Mouse (Mus musculus): Measurements from ENCODE around the gene Cmklr1.
"Not testable (repeated sequence)": the region's sequence is repeated elsewhere in the genome, so short reads cannot be mapped to it uniquely, and the experiment has no call there.

Gene Cmklr1

DNA sequence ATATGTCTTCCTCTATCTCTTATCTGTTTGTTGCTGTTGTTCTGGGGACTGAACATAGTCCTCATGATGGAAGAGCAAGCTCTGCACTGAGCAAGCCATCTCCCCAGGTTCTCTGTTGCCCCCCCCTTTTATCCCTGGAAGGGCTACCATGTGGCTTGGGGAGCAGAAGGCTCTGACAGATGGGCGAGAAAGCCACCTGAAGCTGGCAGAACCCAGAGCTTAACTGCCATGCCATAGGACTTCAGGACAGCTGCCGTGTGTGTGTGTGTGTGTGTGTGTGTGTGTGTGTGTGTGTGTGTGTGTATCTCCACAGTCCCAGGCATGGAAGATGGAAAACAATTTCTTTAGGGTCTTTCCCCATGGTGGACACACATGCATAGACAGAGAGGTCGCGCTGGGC lies 31.5 kb downstream of the Cmklr1 start:
- DNase-seq: no peak

DNA sequence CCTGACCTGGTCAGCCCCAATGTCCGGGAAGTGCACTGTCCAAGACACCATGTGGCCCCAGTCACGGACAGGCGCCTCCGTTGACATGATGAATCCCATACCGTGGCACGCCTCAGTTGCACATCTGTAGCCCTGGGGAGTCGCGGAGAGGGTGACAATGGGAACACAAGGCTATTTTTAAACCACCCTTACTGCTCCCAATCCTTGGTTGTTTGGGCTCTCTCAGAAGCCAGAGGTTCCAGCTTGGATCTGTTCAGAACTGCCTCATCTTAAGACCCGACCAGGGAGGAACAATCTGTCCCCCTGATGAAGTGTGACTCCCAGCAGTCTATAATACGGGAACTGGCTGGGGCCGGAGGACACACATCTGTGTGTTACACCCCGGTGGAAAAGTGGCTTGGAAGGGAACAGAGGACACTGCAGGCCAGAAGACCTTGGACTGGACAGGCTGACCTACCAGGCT lies 38.4 kb downstream of the Cmklr1 start:
- no peak for DNase-seq

DNA sequence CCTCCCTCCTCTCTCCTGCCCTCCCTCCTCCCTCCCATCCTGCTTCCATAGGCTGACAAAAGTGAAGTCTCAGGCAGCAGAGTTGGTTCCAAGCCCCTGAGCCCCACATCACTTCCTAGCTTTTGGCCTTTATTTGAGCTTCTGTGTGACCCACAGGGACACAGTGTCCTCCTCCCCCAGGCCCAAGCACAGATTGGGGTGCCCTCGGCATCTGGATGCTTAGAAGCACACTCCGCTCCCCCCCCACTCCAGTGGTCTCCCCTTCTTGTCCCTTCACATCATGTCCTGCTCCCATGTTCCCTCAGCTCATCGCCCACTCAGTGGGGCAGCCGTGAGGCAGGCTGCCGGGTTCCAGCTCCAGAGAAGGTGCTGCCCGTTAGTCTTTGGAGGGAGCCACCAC lies 39.1 kb downstream of the Cmklr1 start:
- no peak for DNase-seq

DNA sequence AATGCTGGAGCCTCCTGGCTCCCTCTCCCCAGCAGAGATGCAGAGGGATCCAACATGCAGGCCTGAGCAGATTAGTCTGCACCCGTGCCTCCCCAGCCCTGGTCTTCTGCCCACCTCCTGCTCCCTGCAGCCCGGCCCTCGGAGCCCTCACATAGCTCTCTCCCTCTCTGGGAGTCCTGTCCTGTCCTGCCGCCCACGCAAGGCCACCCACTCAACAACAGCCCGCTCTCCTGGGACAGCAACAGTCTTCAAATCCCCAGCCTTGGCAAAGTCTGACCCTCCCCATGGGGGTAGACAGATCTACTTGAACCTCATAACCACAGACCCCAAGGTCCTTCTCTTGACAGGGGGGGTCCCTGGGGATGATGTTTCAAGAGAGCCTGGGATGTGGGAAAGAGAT lies 39.7 kb downstream of the Cmklr1 start:
- no peak for DNase-seq

DNA sequence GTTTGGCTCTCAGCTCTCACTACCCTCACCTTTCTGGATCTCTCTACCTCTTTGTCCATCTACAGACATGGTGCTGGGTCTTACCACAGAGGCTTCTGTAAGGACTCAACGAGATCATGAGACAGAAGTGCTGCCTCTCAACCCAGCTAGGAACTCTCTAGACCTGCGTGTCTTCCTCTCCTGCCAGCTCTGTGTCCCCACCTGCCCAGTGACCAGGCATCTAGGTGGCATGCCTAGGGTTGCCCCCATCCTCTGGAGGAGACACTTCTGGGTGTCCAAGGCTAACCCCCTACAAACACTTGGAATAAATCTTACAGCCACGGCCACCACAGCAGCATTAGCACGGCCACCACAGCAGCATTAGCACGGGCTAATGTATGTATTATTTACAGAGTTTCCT lies 40.3 kb downstream of the Cmklr1 start:
- no peak for DNase-seq

DNA sequence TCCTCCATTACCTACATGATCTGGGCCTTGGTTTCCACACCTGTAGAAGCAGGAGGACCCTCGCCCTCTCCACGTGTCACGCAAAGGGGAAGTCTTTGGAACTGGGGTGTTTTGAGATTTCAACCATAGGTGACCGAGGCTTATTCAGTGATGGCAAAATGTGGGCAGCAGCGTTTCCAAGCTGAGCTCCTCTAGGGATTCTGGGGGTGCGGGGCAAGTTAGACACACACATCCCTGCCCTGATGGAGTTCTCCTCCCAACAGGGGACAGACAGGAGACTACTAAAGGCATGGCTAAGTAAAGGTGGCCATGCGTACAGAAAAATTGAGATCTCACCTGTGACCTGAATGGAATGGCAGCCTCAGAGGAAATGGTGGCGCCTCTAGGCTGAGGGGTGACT lies 41.7 kb downstream of the Cmklr1 start:
- no peak for DNase-seq

DNA sequence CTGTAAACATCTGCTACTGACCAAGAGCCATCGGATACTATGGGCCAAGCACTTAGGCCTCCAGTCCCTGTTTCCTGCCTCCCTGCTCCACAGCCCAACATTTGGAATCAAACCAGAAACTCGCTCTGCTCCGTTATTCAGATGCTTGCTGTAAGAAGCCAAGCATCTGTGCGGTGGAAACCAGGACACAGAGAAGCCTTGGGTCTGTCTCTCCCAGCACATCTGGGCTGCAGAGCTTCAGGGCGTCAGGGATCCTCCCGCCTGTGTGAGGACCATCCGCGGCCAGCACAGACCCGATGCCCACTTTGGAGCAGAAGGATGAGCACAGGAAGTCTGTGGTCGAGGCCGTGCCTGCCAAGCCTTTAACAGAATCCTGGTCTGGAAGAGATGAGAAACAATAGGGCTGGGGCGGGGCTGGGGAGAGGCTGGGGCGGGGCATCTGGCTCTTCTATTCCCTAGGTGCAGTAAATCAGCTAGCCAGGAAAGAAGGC lies 42.2 kb downstream of the Cmklr1 start:
- DNase-seq: no peak

DNA sequence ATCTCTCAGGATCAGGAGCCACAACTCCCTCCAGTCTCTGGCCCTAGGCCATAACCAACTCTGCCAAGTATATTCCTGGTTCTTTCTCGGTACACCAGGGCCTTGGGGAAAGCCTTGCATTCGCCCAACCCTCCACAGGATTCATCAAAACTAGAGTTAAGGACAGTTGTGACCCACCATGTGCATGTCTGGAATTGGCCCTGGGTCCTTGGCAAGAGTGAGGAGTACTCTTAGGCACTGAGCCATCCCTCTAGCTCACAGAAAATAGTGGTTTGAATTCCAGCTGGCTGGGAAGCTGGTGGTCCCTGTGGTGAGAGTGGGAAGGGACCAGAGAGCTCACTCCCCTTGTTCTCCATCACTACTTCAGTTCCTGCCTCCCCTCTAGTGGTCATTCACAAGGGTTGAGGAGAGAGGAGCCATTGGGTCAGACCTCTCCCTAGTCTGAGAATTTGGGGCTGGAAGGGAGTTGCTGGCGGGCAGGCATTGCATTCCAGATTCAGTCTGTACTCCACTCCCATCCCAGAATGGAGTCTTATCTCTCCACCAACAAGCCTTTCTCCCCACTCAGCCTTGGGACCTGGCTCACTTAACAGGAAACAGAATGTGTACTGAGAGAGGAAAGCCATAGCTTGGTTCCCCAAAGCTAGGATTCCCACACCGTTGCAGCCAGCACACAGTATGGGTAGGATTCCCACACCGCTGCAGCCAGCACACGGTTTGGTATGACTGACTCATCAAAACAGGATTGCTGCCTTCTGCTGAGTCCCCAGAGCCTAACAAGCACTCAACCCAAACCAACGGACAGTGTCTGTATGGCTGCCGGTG lies 43.1 kb downstream of the Cmklr1 start:
- DNase-seq: no peak

DNA sequence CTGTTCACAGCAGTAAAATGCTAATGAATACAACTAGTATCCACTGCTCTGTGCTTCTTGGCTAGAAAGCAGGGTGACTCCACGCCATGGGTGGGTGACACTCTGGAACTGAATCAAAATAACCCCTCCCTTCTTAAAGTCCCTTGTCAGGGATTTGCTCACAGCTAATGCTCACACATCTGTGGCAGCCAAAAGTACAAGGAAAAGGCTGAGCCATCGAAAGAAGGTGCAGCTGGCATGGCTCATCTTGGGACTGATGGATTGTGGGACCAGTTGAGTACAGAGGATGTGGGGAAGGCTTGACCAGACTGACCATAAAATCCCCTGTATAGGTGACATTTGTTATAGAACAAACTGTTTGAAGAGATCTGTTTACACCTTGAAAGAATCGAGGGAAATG lies 44.1 kb downstream of the Cmklr1 start:
- DNase-seq: no peak

DNA sequence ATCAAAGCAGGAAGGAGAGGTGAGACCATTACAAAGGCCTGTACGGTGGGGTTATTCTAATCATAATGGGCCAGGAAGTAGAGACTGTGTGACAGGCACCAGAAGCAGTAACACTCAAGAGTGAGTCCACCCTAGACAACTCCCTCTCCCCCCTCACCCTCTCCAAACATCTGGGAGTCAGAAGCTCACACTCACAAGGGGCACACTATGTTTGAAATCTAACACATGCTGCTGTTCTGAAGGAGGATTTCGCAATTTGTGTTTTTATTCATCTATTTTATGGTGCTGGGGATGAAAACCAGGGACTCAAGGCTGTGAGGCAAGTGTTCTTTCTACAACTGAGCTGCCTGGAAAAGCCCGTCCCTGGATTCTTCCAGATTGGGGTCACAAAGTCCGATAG lies 45.5 kb downstream of the Cmklr1 start:
- DNase-seq: no peak

DNA sequence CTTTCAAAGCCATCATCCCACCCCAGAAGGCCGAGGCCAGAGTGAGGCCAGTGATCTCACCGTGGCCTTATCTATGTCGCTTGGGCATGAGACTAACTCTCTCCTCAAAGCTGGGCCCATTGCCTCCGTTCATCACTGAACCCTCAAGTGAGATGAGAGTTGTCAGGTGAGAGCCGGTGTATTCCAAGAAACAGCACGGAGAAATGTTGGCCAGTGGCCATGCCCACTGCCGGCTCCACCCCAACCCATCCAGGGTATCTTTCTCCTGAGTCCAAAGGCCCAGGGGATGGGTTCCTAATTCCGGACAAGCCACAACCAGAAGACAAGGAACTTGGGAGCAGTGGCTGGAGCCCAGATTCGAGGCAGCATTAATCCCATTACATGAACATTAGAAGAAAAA lies 46.8 kb downstream of the Cmklr1 start:
- no peak for DNase-seq

DNA sequence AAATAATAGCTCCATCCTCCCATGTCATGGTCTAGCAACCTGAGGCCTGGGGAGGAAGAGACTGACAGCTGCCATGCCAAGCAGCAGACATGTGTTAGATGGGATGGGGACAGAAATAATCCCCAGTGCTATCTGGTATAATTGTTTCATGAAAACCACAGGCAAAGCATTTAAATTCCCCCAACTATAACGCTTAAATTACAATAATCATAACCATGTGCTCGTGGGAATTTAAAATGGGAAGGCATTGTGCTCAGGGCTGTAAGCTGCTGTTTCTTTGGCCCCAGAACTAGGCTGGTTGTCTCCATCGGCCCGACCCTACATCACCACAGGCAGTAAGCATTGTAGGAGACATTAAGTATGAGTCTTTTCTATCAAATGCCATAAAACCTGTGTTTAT lies 49.4 kb downstream of the Cmklr1 start:
- DNase-seq: no peak

DNA sequence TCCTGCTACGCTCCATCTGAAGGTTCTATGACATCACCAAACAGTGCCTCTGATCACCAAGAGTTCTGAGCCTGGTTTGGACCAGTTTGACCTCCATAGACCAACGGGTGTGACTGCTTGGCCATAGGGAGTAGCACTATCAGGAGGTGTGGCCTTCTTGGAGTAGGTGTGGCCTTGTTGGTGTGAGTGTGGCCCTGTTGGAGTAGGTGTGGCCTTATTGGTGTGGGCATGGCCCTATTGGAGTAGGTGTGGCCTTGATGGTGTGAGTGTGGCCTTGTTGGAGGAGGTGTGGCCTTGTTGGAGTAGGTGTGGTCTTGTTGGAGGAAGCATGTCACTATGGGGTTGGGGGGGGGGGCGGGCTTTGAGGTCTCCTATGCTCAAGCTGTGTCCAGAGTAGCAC lies 50.0 kb downstream of the Cmklr1 start:
- DNase-seq: no peak

DNA sequence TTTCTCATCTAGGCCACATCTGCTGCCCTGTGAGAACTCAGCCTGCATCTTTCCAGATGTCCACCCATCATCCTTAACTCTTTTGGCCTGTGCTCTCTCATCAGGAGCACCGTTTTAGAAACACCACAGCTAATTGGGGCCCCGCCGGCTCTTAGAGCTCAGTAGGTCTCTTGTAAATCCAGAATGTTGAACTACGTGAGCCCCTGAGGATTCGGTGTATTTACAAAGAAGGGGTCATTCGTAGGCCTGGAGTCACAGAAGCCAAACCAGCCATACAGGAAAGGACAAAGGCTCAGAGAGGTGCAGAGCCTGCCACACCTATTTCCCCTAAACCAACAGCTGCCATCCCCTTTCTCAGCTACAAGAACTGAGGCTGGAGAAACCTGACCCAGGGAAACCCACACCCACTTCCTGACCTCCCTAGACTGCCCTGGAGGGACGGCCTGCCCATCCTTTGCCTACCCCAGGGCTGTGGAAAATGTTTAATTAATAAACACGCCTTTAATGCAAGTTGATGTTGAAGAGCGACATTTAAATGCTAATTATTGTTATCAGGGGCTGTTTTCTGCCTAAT lies 53.4 kb downstream of the Cmklr1 start:
- no peak for DNase-seq

DNA sequence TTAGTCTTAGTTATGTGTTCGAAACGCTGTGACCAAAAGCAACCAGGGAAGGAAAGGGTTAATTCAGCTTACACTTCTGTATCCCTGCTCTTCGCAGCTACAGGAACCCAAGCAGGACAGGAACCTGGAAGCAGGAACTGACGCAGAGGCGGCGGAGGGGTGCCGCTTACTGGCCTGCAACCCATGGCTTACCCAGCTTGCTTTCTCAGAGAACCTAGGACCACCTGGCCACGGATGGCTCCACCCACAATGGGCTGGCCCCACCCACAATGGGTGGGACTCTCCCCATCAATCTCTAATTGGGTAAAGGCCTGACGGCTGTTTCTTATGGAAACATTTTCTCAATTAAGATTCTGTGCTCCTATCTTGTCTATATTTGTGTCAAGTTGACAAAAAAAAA lies 54.0 kb downstream of the Cmklr1 start:
- DNase-seq: no peak

DNA sequence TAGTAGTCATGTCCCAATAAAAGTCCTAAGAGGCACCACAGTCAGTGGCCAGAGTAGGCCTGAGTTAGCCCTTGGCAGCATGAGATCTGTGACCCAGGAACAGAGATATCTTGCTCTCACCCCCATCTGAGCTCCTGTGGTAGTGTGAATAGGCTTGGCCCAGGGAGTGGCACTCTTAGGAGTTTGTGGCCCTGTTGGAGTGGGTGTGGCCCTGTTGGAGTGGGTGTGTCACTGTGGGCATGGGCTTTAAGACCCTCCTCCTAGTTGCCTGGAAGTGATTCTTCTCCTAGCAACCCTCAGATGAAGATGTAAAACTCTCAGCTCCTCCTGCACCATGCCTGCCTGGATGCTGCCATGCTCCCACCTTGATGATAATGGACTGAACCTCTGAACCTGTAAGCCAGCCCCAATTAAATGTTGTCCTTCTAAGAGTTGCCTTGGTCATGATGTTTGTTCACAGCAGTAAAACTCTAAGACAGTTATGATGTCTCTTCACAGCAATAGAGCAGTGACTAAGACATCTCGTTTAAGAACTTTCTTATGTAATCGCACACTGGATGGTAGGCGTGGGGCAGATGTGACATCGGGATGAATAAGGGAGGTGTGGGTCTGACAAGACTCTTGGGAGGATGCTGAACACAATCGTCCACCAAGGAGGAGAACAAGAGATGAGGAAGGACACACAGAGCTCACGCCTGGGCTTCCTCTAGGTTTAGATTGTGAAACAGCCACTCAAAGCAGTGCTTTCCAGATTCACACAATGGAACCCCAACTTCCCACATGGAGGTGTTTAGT lies 56.1 kb downstream of the Cmklr1 start:
- no peak for DNase-seq

DNA sequence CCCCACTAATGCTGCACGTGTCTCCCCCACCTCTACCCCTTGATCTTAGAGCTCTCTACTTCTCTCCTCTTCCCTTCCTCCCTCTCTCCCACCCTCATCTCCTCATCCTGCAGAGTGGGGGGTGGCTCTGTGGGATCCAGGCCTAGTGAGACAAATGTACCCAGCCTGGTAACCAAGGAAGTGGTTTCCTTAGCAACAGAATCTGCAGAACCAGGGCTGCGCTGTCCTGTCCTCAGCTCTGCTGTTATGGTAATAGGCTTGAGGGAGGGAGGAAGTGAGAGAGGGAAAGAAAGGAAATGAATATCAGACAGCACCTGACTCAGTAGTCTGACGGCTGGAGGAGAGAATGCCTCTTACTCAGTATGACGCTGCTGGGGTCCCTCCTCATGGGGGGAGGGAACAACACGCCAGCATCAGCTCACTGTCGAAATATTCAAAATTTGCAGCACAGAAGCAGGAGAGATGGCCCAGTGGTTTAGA lies 58.4 kb downstream of the Cmklr1 start:
- DNase-seq: no peak

DNA sequence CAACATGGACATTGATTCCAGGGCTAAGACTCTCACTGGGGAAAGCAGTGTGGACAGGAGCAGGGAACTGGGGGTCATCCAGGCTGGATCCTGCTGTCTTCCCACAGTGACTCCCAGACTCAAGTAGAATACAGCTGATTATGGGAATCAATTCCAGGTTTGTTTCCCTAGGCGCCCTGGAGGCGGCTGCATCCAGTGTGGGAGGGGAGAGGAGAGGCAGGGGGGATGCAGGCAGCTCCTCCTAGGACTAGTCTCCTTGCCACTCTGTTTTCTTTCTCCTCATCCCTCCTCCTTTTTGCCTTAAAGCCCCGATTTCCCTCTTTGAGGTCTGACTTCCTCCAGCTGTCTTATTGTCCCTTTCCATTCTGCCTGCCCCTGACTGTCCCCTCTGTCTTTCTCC lies 59.1 kb downstream of the Cmklr1 start:
- no peak for DNase-seq

DNA sequence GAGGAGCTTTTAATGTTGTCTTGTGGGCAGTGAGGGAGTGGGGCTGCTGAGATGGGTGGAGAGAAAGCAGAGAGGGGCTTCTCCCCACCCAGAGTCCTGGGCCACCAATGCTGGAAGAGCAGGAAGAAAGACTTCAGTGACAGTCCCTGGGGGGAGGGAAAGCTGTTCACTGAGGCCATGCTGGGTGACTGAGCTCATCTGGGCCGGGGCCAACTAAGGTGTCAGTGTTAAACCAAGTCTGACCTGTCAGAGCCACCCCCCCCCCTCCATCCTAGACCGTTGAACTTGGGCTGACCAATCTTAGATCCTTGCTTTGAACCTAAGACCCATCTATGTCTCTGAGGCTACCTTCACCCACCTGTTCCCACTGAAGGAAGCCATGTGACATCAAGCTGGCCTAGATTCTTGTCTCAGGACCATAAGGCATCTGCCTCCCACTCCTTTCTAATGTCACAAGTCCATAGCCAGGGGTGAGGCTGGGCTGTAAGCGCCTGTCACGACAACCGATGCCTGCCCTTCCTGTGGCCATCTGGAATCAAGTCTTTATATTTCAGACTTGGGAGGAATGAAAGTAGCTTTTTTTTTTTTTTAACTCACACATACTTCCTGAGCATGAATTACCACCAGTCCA lies 60.1 kb downstream of the Cmklr1 start:
- no peak for DNase-seq

DNA sequence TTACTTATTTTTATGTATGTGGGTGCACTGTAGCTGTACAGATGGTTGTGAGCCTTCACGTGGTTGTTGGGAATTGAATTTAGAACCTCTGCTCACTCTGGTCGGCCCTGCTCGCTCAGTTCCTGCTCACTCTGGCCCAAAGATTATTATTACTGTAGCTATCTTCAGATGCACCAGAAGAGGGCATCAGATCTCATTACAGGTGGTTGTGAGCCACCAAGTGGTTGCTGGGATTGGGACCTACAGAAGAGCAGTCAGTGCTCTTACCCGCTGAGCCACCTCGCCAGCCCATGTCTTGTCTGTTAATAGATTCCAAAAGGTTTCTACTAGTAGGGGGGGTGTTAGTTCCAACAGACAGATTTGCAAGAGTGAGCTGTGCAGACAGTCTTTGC lies 63.8 kb downstream of the Cmklr1 start:
- not testable (repeated sequence) for DNase-seq

DNA sequence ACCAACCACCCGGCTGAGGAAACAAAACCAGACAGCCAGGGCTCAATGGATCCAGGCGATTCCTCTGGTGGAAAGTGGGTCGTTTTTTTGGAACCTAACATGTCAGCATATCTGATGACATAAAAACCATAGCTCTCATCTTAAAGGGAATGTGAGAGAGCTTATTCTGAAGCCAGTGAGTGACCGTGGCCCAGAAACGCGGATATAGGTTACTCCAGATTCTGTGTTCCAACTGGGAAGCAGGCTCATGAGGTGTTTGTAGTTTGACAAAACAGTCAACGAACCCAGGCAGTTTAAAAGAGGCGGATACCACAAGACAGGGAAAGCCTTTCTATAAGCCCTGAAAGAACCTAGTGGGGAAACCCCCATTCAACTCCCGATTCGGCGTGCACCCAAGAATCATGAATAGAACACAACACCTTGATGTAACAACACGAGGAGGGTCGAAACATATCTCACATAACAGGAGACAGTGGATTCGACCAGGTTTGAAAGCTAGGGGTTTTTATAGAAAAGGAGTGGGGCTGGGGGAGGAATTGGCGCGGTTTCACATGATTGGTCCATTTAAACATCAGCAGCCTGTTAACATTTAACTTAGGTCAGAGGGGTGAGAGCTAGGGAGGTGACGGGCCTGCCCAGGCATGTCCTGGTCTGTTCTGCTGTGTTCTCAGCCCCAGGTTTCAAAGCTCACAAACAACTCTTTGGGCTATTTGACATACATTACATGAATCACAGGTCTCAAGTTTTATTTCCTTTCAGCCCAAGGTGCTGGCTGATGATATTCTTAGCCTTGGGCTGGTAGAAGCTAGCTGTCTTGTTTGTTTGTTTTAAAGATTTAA lies 64.4 kb downstream of the Cmklr1 start:
- not testable (repeated sequence) for DNase-seq

DNA sequence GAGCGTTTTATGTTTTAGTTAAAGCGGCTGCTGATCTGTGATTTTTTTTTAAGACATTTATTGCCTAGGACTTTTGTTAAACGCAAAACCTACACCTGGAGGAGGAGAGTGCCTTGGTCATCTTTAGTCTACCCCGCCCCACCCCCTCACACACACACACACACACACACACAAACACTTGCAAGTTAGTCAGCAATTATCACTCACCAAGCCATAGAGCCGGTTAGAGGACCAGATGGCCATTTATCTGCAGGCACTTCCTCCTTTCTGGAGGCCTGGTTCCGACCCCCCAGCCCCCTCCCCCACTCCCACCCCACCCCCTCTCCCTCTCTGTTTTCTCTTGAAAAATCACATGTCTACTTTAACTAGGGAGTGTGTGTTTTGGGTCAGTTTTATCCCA lies 65.8 kb downstream of the Cmklr1 start:
- DNase-seq: no peak

Data from thymus, postnatal 4 days (tissue).